Mouse (Mus musculus) CD4-positive naive resting alpha-beta T cell, adult 57 days (primary cell): Measurements from ENCODE around the gene Defb23. TPM values are rescaled to one million over a fixed set of nuclear protein-coding genes. Genes with fewer than 3 reads are reported as not detected.

Experiments used
- total RNA-seq: library from RNA; stranded (reverse); gene quantifications from one replicate; pipeline ENCODE4 v1.2.4, GENCODE M21; 2023

The Defb23 gene
- not detected for total RNA-seq

GRCm38 (mm10) chr2:152464570-152465150 is at the start of gene Defb23:
Gene Defb23 (minus strand): TSS chr2:152464620.

GRCm38 (mm10) chr2:152511592-152511991 is 47.2 kb upstream of the Defb23 start, which contains the start of gene Defb26:
Gene Defb26 (minus strand): TSS chr2:152511692.

DNA sequence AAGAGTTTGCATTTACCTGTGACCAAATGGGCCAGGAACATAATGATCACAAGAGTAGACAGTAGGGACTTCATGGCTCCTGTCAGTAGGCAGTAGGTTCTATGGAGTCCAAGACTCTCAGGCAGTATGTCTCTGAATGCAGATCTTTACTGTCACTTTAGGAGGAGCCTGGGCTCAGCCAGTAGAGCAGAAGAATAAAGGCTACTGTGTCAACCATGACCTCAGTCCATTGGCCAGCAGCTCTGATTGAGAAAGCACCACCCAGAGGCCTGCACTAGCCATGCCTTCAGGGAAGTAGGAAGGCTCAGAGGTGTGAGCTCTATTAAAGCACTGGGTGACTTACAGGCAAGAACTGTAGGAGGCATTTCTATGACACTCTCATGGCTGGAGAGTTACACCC is 25.6 kb upstream of the Defb23 start, which contains the start of gene Defb22:
Gene Defb22 (minus strand): TSS at position 101 of the 400 bp plus-strand sequence.

DNA sequence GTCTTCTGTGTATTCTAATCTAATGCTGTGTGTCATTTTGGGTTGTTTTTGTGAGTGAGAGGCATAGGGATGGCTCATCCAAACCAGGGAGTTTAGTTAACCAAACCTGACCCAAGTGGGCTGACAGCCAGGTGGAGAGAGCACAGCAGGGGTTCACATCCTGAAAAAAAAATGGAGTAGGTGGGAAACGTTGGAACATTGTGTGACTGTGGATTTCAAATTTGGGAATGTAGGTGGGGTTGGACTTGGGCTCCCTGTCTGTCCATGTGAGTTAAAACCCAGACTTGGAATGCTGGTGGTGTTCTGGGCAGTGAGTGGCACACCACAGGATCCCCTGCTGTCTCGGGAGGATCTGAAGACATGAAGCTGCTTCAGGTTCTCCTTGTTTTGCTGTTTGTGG is 12.3 kb upstream of the Defb23 start, which contains the start of gene Defb20:
Gene Defb20 (plus strand): TSS at position 301 of the 400 bp plus-strand sequence.

DNA sequence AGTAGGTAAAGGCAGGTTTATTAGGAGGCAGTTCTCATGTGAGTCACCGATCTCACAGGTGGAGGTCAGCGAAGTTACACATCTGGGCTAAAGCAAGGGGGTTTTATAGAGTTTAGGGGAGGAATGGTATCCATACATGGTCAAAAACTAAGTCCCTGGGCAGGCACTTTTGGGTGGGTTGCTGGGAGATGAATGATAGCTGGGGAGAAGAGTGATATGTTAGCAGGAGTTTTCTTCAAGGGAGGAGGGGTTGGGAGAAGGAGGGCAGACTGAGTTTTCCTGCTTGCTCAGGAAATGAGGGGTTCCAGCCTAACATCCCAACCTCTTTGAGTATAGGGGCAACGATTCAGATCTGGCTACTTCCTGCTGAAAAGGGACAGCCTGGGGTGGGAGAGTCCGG is 49.1 kb downstream of the Defb23 start, which contains the start of gene 6820408C15Rik:
Gene 6820408C15Rik (plus strand): TSS at position 301 of the 400 bp plus-strand sequence.

GRCm38 (mm10) chr2:152414591-152415165 is 49.7 kb downstream of the Defb23 start, which contains the start of gene Zcchc3:
Gene Zcchc3 (minus strand): TSS chr2:152415027.

Other genes with a start within 250 kb of the Defb23 start
- 114 TPM for gene Csnk2a1, start 237.8 kb downstream of the Defb23 start, total RNA-seq
- gene Tbc1d20, start 170.8 kb downstream of the Defb23 start, total RNA-seq, result 55.5 TPM
- gene Rbck1, start 132.0 kb downstream of the Defb23 start, total RNA-seq, result 215 TPM
- 20.3 TPM for gene Trib3, start 120.6 kb downstream of the Defb23 start, total RNA-seq
- gene Nrsn2, start 88.0 kb downstream of the Defb23 start, total RNA-seq, result not detected
- gene Sox12, start 66.6 kb downstream of the Defb23 start, total RNA-seq, result 0.80 TPM
- gene Zcchc3, start 49.6 kb downstream of the Defb23 start, total RNA-seq, result 1.0 TPM
- not detected for gene 6820408C15Rik, start 49.0 kb downstream of the Defb23 start, total RNA-seq
- not detected for gene Defb20, start 12.4 kb upstream of the Defb23 start, total RNA-seq
- gene Defb22, start 25.5 kb upstream of the Defb23 start, total RNA-seq, result not detected
- gene Defb26, start 47.1 kb upstream of the Defb23 start, total RNA-seq, result not detected
- gene Defb28, start 53.6 kb upstream of the Defb23 start, total RNA-seq, result not detected
- gene Defb29, start 75.5 kb upstream of the Defb23 start, total RNA-seq, result not detected
- gene Gm17416, start 104.7 kb upstream of the Defb23 start, total RNA-seq, result not detected
- not detected for gene Defb21, start 108.1 kb upstream of the Defb23 start, total RNA-seq
- not detected for gene Defb19, start 115.7 kb upstream of the Defb23 start, total RNA-seq
- not detected for gene Defb45, start 134.8 kb upstream of the Defb23 start, total RNA-seq
- gene Defb36, start 139.7 kb upstream of the Defb23 start, total RNA-seq, result not detected
- gene Defb25, start 158.4 kb upstream of the Defb23 start, total RNA-seq, result not detected
- not detected for gene Rem1, start 162.3 kb upstream of the Defb23 start, total RNA-seq
- 151 TPM for gene H13, start 204.8 kb upstream of the Defb23 start, total RNA-seq
- gene Mcts2, start 222.4 kb upstream of the Defb23 start, total RNA-seq, result 28.4 TPM